Mouse (Mus musculus): ENCODE measurements around the gene Zbtb20. TPM values are rescaled to one million over a fixed set of nuclear protein-coding genes. Genes with fewer than 3 reads are reported as not detected.

Zbtb20 gene
- total RNA-seq, 1 experiment from 2014 or later = 20.8 TPM

- no peak for ATAC-seq (replicated peaks; ENCODE audit: low read depth, poor library complexity, severe bottlenecking)
Observed at GRCm38 (mm10) chr16:42908896-42909295, 33.2 kb downstream of the Zbtb20 start.

DNA sequence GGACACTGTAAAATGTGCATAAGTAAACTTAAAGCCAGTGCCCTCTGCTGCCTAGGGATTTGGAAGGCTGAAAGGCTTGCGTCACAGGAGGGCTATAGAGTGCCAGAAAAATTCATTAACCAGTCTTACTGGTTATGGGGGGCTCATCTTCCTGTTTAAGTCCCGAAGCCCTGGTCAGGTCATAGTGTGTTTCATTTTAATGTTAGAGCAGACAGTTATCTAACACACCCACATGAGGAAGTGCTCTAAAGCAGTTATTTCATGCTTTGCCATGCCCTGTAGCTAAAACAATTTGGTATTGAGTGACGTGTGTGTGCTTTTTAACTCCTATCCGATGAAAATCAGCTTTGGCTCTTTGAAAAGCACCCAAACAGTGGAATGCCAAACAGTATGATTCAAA lies 34.3 kb downstream of the Zbtb20 start:
- ATAC-seq (replicated peaks; ENCODE audit: low read depth, poor library complexity, severe bottlenecking) = peak; percentile 58

DNA sequence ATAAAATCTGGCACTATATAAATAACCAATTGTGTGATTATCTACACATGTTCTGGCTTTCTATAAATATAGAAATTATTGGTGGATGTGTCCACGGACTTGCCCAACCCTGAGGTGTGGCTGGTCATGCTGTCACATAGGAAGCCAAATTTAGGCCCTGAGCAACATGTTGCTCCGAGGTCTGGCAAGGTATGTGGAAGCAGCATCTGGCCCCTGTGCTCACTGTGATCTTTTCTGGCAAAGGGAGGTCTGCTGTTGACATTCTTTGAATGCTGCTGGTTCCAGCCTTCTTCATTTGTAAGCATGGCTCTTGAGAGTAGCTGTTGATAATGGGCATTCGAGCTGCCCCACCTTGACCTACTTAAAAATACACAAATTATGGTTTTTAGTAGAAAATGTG lies 35.0 kb downstream of the Zbtb20 start:
- no peak for ATAC-seq (replicated peaks; ENCODE audit: low read depth, poor library complexity, severe bottlenecking)

- ATAC-seq (replicated peaks; ENCODE audit: low read depth, poor library complexity, severe bottlenecking) = no peak
Observed at GRCm38 (mm10) chr16:42911326-42911725, 35.6 kb downstream of the Zbtb20 start.

GRCm38 (mm10) chr16:42911815-42912214 lies 36.1 kb downstream of the Zbtb20 start:
- ATAC-seq (replicated peaks; ENCODE audit: low read depth, poor library complexity, severe bottlenecking) = no peak

DNA sequence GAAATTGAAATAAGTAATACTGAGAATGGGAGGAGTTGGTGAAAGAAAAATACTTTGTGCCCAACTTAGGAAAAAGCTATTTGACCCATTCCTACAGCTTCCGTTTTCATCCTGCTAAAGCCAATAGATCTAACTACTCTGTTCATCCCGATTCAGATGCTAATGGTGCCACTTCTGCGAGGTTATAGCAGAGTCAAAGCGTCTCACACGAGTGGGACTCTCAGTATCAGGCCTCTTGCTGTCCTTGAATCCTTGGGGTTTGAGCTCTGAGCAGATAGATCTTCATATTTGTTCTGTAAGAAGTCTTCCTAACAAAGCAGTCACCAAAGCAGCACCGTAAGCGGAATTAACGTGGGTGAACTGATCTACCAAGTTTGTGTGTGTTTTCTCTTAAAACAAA lies 37.6 kb downstream of the Zbtb20 start:
- ATAC-seq (replicated peaks; ENCODE audit: low read depth, poor library complexity, severe bottlenecking) = no peak

- ATAC-seq (replicated peaks; ENCODE audit: low read depth, poor library complexity, severe bottlenecking) = peak; percentile 70
Observed at GRCm38 (mm10) chr16:42914457-42915085, 38.9 kb downstream of the Zbtb20 start.

GRCm38 (mm10) chr16:42919992-42920760 lies 44.5 kb downstream of the Zbtb20 start:
- ATAC-seq (replicated peaks; ENCODE audit: low read depth, poor library complexity, severe bottlenecking) = peak; percentile 74

DNA sequence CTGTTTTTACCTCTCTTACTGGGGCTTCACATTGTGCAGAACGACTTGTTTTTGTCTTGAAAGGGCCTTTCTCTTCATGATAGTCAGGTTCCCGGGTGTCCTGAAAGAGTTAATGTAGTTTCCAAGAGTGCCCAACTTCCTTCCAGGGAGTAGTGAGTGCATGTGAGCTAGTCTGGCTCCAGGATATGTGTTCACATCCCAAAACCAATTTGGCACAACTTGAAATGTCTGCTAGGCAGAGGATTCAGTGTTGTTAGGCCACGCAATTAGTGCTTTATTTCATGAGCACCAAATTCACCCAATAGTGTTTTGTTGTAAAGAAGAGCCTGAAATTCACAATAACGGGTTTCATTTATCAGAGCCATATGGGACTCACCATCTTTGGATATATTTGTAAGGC lies 45.8 kb downstream of the Zbtb20 start:
- ATAC-seq (replicated peaks; ENCODE audit: low read depth, poor library complexity, severe bottlenecking) = no peak

DNA sequence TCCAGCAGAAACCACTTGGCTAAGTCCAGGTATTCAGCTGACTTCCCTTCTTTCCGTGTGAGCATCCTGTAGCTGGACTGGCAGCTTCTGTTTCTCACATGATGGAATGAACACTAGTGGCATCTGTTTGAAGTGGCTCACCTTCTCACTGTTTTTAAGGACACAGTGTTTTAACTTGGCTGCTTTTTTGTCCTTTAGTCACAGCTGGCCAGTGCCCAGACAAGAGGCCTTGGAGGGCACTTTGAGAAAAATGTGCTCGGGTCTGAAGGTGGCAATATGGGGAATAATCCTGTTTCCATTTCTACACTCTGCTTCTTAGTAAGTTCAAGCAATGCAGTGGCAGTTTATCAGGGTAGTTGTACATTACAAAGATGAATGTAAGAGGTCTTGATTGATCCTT lies 62.5 kb downstream of the Zbtb20 start:
- no peak for ATAC-seq (replicated peaks; ENCODE audit: low read depth, poor library complexity, severe bottlenecking)

DNA sequence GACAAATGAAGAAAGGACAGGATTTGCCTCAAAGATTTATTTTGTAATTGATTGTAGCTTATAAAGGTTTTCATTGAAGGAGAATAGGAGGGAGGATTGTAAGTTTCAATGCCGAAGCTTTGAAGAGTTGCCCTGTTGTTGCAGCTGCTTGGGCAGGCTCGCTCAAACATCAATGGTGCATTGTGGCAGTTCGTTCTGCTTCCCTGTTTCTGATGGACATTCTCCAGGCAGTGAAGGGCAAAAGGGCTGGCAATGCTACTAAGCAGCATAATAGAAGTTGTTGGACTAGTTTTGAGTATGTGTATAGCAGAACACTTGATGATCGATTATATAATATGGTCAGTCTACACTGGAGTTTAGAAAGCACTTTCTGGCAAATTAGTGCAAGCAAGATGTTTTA lies 71.3 kb downstream of the Zbtb20 start:
- no peak for ATAC-seq (replicated peaks; ENCODE audit: low read depth, poor library complexity, severe bottlenecking)

- ATAC-seq (replicated peaks; ENCODE audit: low read depth, poor library complexity, severe bottlenecking) = 0 out of 2 replicates have a peak, but pooled peaks have one; percentile 42
Observed at GRCm38 (mm10) chr16:42955401-42955800, 79.7 kb downstream of the Zbtb20 start.

- ATAC-seq (replicated peaks; ENCODE audit: low read depth, poor library complexity, severe bottlenecking) = no peak
Observed at GRCm38 (mm10) chr16:42972872-42973271, 97.2 kb downstream of the Zbtb20 start.

- no peak for ATAC-seq (replicated peaks; ENCODE audit: low read depth, poor library complexity, severe bottlenecking)
Observed at GRCm38 (mm10) chr16:42998896-42999295, 123.2 kb downstream of the Zbtb20 start.

- no peak for ATAC-seq (replicated peaks; ENCODE audit: low read depth, poor library complexity, severe bottlenecking)
Observed at GRCm38 (mm10) chr16:43026351-43026750, 150.7 kb downstream of the Zbtb20 start.

DNA sequence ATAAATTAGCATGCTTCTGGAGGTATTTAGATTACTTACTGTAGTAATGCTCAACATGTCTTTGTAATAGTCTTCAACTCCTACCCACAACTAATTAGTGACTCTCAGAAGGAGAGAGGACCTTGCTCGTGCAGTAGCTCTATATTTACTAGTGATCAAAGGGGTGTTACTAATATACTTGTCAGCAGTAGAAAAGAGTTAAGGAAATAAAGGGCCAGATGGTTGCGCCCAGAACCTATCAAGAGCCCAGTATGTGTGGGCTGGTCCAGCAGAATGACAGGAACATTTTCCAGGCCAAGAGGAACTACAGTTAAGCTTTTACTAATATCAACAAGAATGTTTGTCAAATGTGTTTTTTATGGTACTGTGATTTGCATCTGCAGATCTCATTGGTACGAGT lies 153.6 kb downstream of the Zbtb20 start:
- no peak for ATAC-seq (replicated peaks; ENCODE audit: low read depth, poor library complexity, severe bottlenecking)

GRCm38 (mm10) chr16:43035709-43036108 lies 160.0 kb downstream of the Zbtb20 start:
- ATAC-seq (replicated peaks; ENCODE audit: low read depth, poor library complexity, severe bottlenecking) = no peak

- ATAC-seq (replicated peaks; ENCODE audit: low read depth, poor library complexity, severe bottlenecking) = no peak
Observed at GRCm38 (mm10) chr16:43036510-43036909, 160.8 kb downstream of the Zbtb20 start.

GRCm38 (mm10) chr16:43037320-43037719 lies 161.6 kb downstream of the Zbtb20 start:
- ATAC-seq (replicated peaks; ENCODE audit: low read depth, poor library complexity, severe bottlenecking) = no peak

- no peak for ATAC-seq (replicated peaks; ENCODE audit: low read depth, poor library complexity, severe bottlenecking)
Observed at GRCm38 (mm10) chr16:43045611-43046010, 169.9 kb downstream of the Zbtb20 start.

GRCm38 (mm10) chr16:43046686-43047085 lies 171.0 kb downstream of the Zbtb20 start:
- ATAC-seq (replicated peaks; ENCODE audit: low read depth, poor library complexity, severe bottlenecking) = no peak

Data from common myeloid progenitor, adult 5-6 weeks (primary cell).